Mouse (Mus musculus) left cerebral cortex, postnatal 25 days (tissue): ENCODE measurements around the gene Man2a1. TPM values are rescaled to one million over a fixed set of nuclear protein-coding genes. Genes with fewer than 3 reads are reported as not detected.

Experiments used
- DNase-seq, 2 experiments: peaks; one replicate each; pipeline ENCODE4 v3.0.0; 2022; ENCODE audit warnings: low spot score in 2 of 2, mixed read lengths in 1 of 2
- intact Hi-C: fragments of 180-260 bp; cut with DNase I; formaldehyde crosslinking; loops from one replicate; pipeline ENCODE4 v1.15.1; 2025
- total RNA-seq, 2 experiments: library from RNA; stranded (reverse); gene quantifications; 2 replicates each; pipeline ENCODE4 v1.2.3; 2021

Man2a1 gene
- 10 to 100 TPM; 17.6 to 20.2 TPM for total RNA-seq

GRCm38 (mm10) chr17:64600372-64601090, at the start of gene Man2a1:
Man2a1 (plus strand) TSS chr17:64600736.
- intact Hi-C loops: loop anchor here (2.0 to 10.0 kb wide), 3 partner anchors 268 to 954 kb away; no protein-coding TSS in a partner anchor
- DNase-seq: peak; percentile 92

- intact Hi-C loops: no loop called here
- no peak for DNase-seq
Observed at GRCm38 (mm10) chr17:64553358-64553757, 47.2 kb upstream of the Man2a1 start.

- no peak for DNase-seq
- intact Hi-C loops: no loop called here
Observed at GRCm38 (mm10) chr17:64554901-64555300, 45.6 kb upstream of the Man2a1 start.

- DNase-seq: no peak
- intact Hi-C loops: no loop called here
Observed at GRCm38 (mm10) chr17:64556661-64557445, 43.7 kb upstream of the Man2a1 start.

GRCm38 (mm10) chr17:64558994-64559540, 41.5 kb upstream of the Man2a1 start:
- no peak for DNase-seq
- intact Hi-C loops: no loop called here

GRCm38 (mm10) chr17:64566435-64566834, 34.1 kb upstream of the Man2a1 start:
- no peak for DNase-seq
- intact Hi-C loops: no loop called here

- no peak for DNase-seq
- intact Hi-C loops: no loop called here
Observed at GRCm38 (mm10) chr17:64567546-64567945, 33.0 kb upstream of the Man2a1 start.

- intact Hi-C loops: no loop called here
- peak in 1 of 2 experiments; percentile 47 for DNase-seq
Observed at GRCm38 (mm10) chr17:64573981-64574380, 26.6 kb upstream of the Man2a1 start.

- no peak for DNase-seq
- intact Hi-C loops: no loop called here
Observed at GRCm38 (mm10) chr17:64575240-64575639, 25.3 kb upstream of the Man2a1 start.

- intact Hi-C loops: no loop called here
- no peak for DNase-seq
Observed at GRCm38 (mm10) chr17:64577485-64577884, 23.1 kb upstream of the Man2a1 start.

GRCm38 (mm10) chr17:64578346-64578745, 22.2 kb upstream of the Man2a1 start:
- intact Hi-C loops: no loop called here
- DNase-seq: peak in 1 of 2 experiments; percentile 58

GRCm38 (mm10) chr17:64579696-64580095, 20.8 kb upstream of the Man2a1 start:
- intact Hi-C loops: no loop called here
- peak; percentile 59 to 61 for DNase-seq

- intact Hi-C loops: no loop called here
- DNase-seq: no peak
Observed at GRCm38 (mm10) chr17:64581133-64581532, 19.4 kb upstream of the Man2a1 start.

GRCm38 (mm10) chr17:64581962-64582361, 18.6 kb upstream of the Man2a1 start:
- peak in 1 of 2 experiments; percentile 24 for DNase-seq

GRCm38 (mm10) chr17:64590483-64590882, 10.1 kb upstream of the Man2a1 start:
- no peak for DNase-seq
- intact Hi-C loops: no loop called here

More at GRCm38 (mm10) chr17:64581962-64582361, 18.6 kb upstream of the Man2a1 start:
- intact Hi-C loops: no loop called here

GRCm38 (mm10) chr17:64591366-64591765, 9.2 kb upstream of the Man2a1 start:
- no peak for DNase-seq
- intact Hi-C loops: no loop called here

- DNase-seq: no peak
- intact Hi-C loops: no loop called here
Observed at GRCm38 (mm10) chr17:64592355-64592754, 8.2 kb upstream of the Man2a1 start.

- no peak for DNase-seq
- intact Hi-C loops: no loop called here
Observed at GRCm38 (mm10) chr17:64592788-64593187, 7.7 kb upstream of the Man2a1 start.

- intact Hi-C loops: no loop called here
- no peak for DNase-seq
Observed at GRCm38 (mm10) chr17:64597770-64598169, 2.8 kb upstream of the Man2a1 start.

- DNase-seq: peak; percentile 40 to 82
- intact Hi-C loops: loop anchor here (2.0 to 10.0 kb wide), 3 partner anchors 267 to 955 kb away; no protein-coding TSS in a partner anchor
Observed at GRCm38 (mm10) chr17:64599916-64600315, 620 bp upstream of the Man2a1 start.
